Mouse (Mus musculus) mouse embryonic stem cell (cell line): ENCODE results near the gene Cog5.

Experiments used
- in situ Hi-C, 2 experiments: fragments of 300-500 bp; cut with MboI; formaldehyde crosslinking; loops; 1 replicate in 1 of 2; 3 replicates in 1 of 2; pipeline ENCODE4 v1.14.3; 2019 to 2020; ENCODE audit warnings: low sequenced_read_pairs in 2 of 2, low pct_unique_long_range_greater_than_20kb in 1 of 2, mixed read lengths in 1 of 2; ENCODE audit not compliant: unreplicated experiment in 1 of 2

Cog5 gene

GRCm38 (mm10) chr12:31984206-31984605 lies 329.5 kb downstream of the Cog5 start:
- in situ Hi-C loops: loop anchor here in 1 of 2 experiments (5.0 kb wide), 1 partner anchor 163 kb away; no protein-coding TSS in a partner anchor

GRCm38 (mm10) chr12:31984664-31985063 lies 330.0 kb downstream of the Cog5 start:
- in situ Hi-C loops: loop anchor here in 1 of 2 experiments (5.0 kb wide), 1 partner anchor 163 kb away; no protein-coding TSS in a partner anchor

- in situ Hi-C loops: no loop called here
Observed at GRCm38 (mm10) chr12:31985738-31986137, 331.1 kb downstream of the Cog5 start.

GRCm38 (mm10) chr12:31986463-31986862 lies 331.8 kb downstream of the Cog5 start:
- in situ Hi-C loops: no loop called here
